Mouse (Mus musculus): ENCODE results near the gene Gpr26.

The Gpr26 gene

GRCm38 (mm10) chr7:132026671-132027070 is 60.4 kb downstream of the Gpr26 start:
- no peak for DNase-seq (ENCODE audit: low read depth, low spot score)

GRCm38 (mm10) chr7:132031940-132032531 is 65.8 kb downstream of the Gpr26 start:
- DNase-seq (ENCODE audit: low read depth, low spot score) = no peak
